Mouse (Mus musculus): ENCODE data around the gene Syngr4.
"Not testable (repeated sequence)": the region's sequence is repeated elsewhere in the genome, so short reads cannot be mapped to it uniquely, and the experiment has no call there.

Gene Syngr4

DNA sequence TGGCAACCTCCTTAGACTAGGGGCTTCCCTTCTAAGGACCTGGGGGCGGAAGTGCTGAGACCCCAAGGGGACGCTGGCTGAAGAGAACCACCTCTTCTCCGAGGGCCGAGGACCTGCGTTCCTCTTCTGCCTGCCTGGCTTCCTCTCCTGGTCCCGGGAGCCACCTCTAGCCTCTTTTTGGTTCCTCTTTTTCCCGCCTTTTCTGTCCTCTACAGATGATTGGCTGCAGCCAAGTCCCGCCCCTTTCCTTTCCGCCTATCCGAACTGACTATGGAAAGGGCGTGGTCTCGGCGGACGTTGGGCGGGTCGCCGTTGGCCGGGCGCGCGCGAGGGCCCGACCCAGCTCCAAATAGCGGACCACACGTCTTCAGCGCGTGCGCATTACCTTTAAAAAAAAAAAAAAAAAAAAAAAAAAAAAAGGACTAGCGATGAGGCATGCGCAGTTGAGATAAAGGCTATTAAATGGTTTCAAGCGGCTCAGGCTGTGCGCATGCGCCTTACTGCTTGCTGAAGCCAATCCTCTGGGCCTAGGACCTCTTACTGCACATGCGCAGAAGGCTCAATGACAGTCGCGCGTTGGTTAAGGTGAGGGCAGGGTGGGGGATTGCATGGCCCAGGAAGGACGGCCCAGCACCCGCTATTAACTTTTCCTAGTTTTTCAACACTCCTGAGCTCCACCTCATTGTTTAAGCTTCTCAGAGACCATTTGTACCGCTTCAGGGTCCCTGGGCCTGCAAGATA lies at the start of gene Syngr4, which contains the start of gene Tmem143:
Syngr4 (minus strand) TSS at position 198 of the 741 bp plus-strand sequence.
Tmem143 (plus strand) TSS at position 425 of the 741 bp plus-strand sequence.
- DNase-seq (ENCODE audit: low spot score): peak; percentile 71

DNA sequence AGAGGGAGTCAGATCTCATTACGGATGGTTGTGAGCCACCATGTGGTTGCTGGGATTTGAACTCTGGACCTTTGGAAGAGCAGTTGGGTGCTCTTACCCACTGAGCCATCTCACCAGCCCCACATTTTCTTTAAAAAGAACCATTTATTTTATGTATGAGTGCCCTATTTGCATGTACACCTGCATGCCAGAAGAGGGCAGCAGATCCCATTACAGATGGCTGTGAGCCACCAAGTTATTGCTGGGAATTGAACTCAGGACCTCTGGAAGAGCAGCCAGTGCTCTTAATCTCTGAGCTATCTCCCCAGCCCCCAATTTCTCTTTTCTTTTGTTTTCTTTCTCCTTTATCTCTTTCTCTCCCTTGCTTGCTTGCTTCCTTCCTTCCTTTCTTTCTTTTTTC lies 46.8 kb upstream of the Syngr4 start:
- not testable (repeated sequence) for DNase-seq (ENCODE audit: low spot score)

DNA sequence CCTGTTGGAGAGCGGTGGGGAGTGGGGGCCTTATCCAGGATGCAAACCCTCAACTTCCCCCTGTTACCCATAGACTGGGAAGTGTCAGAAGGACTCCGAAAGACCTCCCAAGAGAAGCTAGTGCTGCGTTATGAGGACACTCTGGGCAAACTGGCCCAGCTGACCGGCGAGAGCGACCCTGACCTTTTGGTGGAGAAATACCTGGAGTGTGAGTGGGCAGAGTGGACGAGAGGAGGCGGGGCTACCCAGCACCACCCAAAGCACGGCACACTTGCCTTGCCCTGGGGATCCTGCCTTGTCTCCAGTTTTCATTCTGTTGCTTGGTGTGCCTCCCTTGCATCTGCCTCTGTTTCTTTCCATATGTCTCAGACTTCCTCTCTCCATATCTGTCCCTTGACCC lies 45.5 kb upstream of the Syngr4 start:
- no peak for DNase-seq (ENCODE audit: low spot score)

DNA sequence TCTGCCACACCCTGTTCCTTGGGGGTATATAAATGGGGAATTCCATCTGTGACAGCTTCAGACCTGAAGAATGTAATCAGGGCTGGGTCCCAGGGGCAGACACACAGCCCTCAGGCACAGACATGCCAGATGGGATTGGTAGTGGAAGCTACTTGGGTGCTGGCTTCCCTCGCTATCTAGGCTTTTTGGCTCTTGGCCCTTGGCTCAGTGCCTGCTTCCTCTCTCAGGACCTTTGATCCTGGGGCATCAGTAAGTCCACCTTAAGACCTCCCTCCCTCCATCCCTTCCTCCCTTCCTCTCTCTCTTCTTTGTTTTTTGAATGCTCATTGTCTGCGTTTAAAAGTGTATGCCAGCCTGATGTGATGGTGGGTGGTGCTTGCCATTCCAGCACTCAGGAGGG lies 43.3 kb upstream of the Syngr4 start:
- DNase-seq (ENCODE audit: low spot score): no peak

DNA sequence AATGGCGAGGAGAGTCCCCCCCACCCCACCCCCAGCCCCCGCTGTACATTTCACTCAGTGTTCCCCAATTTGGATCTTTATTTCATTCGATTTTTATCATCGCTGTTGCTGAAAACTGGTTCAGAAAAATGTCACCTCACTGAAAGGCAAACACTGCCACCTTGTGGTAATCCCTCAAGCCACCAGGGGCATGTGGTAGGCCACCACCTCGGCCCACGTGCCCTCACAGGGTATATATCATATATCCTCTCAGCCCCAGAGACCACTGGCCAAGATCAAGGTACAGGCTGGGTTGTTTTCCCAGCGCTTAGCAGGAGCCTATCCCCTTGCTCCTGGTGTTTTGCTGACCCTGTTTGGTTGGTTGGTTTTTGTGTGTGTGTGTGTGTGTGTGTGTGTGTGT lies 38.6 kb upstream of the Syngr4 start:
- DNase-seq (ENCODE audit: low spot score): no peak

DNA sequence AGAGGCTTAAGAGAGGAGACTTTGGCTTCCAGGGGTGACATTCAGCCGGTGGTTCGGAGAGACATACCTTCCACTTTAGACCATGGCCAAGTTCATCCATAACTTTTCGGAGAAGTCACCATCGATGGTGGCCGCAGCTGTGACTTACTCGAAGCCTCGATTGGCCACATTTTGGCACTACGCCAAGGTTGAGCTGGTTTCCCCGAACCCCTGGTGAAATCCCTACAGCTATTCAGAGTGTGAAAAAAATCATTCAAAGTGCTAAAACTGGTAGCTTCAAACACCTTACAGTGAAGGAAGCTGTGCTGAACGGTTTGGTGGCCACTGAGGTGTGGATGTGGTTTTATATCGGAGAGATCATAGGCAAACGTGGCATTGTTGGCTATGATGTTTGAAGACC lies 37.3 kb upstream of the Syngr4 start:
- DNase-seq (ENCODE audit: low spot score): not testable (repeated sequence)

DNA sequence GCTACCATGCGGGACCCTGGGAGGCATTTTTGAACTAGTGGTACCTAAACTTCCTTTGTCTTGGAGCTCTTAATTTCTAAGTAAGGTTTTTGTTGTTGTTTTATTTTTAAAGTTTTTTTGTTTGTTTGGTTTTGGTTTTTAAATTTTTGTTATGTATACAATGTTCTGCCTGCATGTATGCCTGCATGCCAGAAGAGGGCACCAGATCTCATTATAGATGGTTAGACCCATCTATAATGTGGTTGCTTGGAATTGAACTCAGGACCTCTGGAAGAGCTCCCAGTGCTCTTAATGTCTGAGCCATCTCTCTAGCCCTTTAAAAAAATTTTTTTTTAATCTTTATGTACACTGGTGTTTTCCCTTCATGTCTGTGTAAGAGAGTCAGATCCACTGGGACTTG lies 33.2 kb upstream of the Syngr4 start:
- no peak for DNase-seq (ENCODE audit: low spot score)

DNA sequence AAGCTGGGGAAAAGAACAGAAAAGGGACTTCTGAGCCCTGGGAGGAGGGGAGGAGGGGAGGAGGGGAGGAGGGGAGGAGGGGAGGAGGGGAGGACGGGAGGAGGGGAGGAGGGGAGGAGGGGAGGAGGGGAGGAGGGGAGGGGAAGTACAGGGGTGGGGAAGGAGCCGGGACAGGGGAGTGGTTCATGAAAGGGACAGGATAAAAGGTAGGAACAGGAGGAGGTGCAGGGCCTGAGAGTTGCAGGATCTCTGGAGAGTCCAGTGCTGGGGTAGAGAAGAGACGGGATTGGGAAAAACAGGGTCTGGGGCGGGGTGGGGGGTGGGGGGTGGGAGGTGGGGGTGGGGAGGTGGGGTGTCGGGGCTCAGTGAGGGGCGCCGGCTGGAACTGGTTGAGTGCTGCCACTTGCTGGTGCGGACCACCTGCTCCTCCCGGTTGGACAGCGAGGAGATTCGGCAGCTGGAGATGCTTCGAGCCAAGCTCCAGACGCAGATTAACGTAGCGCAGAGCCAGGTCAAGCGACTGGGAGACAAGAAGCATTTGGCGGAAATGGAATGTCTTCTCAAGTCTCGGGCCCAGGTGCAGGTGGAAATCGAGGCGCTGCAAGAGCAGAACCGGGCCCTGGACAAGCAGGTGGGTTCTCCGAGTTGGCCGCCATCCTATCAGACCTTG lies 32.2 kb upstream of the Syngr4 start:
- DNase-seq (ENCODE audit: low spot score): no peak

DNA sequence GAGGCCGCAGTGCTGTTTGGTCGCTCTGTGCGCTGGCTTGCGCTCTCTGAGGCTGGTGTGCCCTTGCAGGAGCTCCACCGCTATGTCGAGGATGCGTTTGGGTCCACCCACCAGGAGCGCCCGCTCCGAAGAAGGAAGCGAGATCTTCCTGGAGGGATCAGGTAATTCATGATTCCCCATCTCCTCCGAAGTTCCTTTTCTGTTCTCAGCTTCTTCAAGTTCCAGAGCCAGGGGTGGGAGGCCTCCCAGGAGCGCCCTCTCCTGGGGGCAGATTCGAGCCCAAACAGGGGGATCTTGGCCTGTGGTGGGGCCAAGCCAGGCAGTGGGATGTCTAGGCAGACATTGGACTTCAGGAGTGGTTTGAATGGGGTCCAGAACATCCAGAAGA lies 27.9 kb upstream of the Syngr4 start:
- DNase-seq (ENCODE audit: low spot score): no peak

DNA sequence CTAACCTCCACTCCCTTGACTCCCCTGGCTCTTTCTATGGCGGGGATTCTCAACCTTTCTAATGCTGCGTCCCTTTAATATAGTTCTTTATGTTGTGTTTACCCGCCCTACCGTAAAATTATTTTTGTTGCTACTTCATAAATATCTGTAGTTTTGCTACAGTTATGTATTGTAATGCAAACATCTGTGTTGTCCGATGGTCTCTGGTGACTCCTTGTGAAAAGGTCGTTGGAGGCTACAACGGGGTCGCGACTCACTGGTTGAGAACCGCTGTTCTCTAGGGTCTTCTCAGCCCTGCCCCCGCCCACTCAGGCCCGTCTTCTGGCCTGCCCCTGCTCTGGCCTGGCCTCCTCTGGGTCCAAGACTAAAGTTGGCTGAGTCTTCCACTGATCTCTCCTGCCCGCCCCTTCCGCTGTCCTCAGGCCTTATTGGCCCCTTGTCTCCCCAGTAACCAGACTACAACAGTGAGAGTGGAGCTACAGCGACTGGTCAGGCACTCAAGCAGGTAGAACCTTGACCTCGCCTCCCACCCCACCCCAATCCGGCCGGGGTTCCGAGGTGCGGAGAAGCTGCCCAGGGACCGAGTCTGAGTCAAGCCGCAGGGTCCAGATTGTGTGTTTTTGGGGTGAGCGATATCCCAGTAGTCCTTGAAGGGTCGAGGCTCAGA lies 27.4 kb upstream of the Syngr4 start, which contains the start of gene Ccdc114:
Ccdc114 (plus strand) TSS at position 311 of the 667 bp plus-strand sequence.
- peak; percentile 34 for DNase-seq (ENCODE audit: low spot score)

DNA sequence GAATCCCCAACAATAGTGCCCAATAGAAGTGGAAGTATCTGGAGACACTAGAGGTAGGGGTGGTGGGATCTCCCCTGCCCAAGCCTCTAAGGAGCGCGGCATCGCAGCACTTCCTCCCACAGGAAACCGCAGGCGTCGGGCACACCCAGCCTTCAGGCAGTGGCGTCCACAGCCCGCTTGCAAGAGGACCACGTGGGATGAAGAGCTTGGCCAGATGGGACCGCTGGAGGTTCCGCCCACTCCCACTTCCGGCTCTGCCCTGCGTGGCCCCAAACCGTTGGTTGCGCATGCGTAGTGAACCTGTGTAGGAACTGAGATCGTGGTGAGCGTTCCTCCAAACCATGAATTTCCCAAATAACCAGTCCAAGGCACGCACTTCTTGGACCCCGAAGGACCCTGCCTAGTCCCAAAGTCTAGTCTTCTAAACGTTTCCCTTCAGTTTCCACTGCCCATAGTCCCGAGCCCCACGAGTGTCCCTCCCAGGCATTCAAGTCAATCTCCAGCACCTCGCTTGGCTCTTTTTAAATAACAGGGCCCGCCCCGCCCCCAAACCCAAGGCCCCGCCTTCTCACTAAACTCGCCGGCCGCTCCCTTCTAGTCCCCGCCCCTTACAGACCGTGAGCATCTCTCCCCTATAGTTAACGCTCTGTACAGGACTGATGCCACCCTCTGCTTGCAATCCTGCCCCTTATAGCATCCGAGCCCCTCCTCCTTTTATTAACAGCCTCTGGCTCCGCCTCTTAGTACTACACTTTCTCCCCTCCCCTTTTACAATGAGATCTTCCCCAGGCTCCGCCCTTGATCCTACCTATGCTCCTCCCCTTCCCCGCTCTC lies 26.6 kb upstream of the Syngr4 start:
- peak; percentile 87 for DNase-seq (ENCODE audit: low spot score)

DNA sequence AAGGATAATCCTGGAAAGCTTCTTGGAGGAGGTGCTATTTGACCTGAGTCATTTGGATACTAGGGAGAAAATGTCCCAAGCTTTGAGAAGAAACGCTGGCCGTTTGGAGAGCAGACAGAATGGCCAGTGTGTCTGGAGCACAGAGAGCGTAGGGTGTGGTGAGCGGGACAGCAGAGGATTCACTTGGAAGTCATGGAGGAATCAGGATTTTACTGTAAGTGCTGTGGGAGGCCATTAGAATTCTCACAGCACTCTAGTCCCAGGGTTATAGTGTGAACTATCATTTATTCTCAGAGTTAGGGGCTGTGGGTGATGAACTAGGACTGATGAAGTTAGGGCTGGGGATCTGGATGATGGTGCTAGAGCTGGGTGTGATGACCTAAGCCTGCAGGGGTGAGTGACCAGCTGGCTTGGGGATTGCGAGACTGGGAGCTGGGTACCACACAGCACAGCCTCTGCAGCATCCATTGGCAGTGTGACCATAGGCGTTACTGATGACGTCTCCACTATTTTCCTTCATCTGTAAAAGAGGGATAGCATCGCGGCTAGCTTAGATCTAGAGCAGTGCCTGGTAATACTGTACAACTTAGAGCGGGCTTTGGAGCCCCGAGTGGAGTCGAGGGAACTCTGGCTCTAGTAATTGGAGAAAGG lies 25.6 kb upstream of the Syngr4 start:
- no peak for DNase-seq (ENCODE audit: low spot score)

DNA sequence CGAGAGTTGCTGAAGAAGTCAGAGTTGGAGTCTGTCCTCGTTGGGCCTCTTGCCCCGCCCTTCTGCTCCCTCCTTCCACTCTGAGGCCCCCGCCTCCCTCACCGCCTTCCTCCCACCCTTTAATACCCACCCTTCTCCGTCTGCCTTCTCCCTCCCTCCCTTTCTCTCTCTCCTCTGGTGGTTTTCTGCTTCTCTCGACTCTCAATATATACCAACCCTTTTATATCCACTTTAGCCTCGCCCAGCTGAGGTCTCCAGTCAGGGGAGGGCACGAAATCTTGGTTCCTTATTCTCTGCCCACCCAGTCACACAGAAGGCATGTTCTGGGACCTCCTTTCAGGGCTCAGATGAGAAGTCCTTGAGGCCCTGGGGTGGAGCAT lies 24.7 kb upstream of the Syngr4 start, which contains the start of gene Emp3:
Emp3 (minus strand) TSS at position 163 of the 380 bp plus-strand sequence.
- no peak for DNase-seq (ENCODE audit: low spot score)

DNA sequence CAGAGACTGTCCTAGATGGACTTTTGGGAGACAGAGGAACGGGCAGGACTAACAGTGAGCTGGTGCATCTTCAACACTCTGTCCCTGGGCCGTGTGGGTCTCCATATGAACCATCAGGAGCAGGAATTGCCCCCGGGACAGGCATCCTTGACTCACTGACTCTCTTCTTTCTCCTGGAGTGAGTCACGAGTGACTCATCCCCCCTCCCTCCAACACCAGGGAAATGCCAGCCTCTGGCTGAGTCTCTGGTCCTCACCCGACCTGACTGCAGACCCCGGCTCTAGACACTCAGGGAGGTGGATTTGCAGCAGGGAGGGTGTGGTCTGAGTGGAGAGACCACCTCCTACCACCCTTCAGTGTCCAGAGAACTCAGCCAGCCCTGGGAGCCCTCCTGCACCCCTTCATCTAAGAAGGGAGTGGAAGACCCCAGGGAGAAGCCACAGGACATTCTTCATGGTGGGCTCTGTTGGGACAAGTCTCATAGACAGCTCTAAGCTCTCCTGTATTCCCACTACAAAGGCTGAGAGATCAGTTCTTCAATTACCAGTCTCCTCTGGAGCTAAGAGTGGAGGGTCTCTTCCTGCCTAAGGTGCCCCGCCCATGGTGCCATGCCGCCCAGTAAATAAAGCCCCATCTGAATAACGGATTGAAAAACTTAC lies 24.2 kb upstream of the Syngr4 start:
- DNase-seq (ENCODE audit: low spot score): no peak

DNA sequence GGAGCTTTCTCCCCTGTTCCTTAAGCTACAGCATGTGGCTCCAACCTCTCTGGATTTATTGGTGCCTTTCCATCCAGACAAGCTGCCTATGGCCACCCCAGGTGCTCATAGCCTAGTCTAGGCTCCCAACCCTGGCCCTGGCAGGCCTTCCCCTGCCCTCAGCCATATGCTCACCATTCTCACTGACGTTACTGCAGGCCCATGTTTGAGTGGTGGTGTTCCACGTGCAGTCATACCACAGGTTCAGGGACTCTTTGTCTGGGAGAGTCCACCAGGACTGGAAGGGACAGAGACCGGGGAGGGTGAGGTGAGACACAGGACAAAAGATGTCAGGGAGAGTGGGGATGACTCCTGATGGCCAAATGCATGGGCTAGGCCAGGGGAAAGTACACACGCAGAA lies 23.2 kb upstream of the Syngr4 start:
- no peak for DNase-seq (ENCODE audit: low spot score)

DNA sequence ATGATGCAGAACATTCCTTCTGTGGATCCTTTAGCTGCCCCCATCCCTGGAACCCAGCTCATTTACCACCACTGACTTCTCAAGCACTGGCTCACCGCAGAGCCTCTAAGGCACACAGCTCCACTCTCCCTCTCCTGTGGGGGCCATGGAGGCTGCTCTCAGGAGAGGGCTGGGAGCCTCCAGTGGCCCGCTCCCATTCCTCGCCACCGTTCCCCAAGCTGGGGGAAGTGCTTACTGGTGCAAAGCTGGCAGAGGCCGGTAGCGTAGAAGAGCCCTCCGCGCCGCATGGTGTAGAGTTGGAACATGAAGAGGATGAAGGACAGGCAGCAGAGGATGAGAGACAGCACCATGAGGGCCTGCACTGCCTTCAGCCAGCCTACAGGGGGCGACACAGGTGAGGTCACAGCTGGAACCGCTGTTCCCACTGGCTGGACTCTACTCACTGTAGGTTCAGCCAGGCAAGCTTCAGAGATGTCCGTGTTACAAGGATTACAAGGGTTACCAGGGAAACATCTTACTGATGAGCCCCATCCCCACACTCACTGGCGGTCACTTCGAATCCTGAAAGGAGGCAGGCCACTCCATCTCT lies 22.7 kb upstream of the Syngr4 start:
- no peak for DNase-seq (ENCODE audit: low spot score)

DNA sequence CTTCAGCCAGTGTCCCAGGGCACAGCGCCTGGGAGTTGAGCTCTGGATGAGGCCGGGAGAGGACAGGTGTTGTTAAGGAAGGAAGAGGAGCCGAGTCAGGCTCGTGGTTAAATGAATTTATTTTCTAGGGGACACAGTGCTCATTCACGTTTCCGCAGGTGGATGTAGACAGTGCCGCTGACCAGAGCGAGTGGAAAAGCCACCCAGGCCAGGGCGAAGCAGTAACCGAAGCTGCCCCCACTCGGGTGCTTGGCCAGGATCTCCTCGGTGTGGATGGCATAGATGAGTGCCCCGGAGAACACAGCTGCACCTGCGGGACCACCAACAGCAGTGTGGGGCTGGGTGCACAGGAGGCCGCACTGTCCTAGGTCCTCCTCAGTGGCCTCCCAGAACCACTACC lies 21.4 kb upstream of the Syngr4 start:
- DNase-seq (ENCODE audit: low spot score): no peak

DNA sequence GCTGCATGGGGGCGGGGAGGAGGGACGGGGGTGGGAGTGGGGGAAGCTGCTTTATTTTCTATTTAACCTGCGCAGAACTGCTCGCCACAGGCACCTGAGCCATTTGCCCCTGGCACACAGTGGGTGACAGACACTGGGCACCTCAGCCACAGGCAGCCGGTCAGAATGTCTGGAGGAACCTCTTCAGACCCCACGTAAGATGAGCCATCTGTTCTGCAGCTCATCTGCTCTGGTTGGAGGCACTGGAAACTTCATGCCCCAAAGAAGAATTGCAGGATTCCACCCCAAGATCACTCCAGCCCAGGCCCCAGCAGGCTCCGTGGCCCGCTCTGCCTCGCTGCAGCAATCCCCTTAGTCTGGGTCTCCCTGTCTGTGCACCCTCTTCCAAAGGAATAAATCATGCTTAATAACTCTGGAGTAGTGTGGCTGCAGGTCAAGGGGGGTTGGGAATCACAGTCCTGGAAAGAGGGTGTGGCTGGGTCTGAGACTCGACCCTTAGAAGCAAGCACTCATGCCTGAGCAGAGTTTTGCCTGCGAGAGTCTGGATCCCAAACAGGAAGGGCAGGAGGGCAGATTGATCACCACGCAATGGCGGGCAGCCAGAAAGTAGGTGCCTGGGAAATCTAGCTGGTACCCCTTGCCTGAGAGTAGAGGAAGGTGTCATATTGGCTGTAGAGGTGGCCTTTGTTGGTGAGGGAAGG lies 20.6 kb upstream of the Syngr4 start:
- DNase-seq (ENCODE audit: low spot score): no peak

DNA sequence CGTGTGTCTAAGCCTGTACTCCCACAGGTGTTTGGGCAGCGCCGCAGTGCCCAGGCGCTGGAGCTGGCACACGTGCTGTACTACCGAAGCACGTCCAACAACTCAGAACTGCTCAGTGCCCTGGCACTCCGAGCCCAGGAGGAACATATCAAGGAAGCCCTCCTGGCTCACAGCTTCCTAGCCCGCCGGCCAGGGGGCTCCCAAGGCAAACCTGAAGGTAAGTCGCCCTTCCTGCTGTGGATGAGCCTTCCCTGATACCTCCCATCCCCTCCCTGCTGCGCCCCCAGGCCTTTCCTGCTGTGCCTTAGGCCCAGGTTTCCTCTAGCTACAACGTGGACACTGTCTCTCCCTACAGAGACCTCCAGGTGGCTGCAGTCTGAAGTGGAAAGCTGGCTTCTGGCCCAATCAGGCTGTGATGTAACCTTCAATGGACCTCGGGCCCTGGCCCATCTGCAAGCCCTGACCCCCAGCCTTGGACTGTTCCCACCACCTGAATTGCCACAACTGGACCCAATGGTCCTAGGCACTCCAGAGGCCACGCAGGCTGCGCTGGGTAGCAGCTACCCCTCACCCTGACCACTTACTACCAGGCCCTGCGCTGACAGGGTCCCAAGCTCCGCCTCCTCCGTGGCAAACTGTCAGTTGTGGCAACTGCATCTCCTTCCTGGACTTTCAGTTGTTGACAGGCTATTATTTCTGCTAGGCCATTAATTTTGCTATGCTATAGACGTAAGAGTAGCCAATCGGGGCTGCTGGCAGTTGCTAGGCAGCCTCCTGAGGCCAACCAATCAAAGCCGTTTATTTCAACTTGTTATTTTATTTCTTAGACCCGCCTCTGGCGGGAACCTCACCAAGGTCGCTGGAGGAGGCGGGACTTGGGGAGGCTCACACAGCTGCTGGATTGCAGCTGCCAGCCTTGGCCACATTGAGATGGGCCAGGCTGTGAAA lies 19.8 kb upstream of the Syngr4 start:
- DNase-seq (ENCODE audit: low spot score): peak; percentile 63
